Mouse (Mus musculus) kidney, postnatal 25 days (tissue): ENCODE results near the gene Amer3.
"Not testable (repeated sequence)": the region's sequence is repeated elsewhere in the genome, so short reads cannot be mapped to it uniquely, and the experiment has no call there.

ENCODE experiments used
- DNase-seq, 2 experiments: peaks; one replicate each; pipeline ENCODE4 v3.0.0; 2021; ENCODE audit warnings: mixed read lengths in 2 of 2

Gene Amer3

GRCm38 (mm10) chr1:34578851-34579781, at the start of gene Amer3:
Gene Amer3 (plus strand): TSS chr1:34579657.
- peak; percentile 63 to 78 for DNase-seq

- DNase-seq, result not testable (repeated sequence)
Measured at GRCm38 (mm10) chr1:34534574-34534973, 44.9 kb upstream of the Amer3 start.

GRCm38 (mm10) chr1:34535043-34535698, 44.3 kb upstream of the Amer3 start, which contains the start of gene Cfc1:
Gene Cfc1 (plus strand): TSS chr1:34535648.
- DNase-seq, result not testable (repeated sequence)

GRCm38 (mm10) chr1:34536291-34536766, 43.1 kb upstream of the Amer3 start:
- DNase-seq, result no peak

GRCm38 (mm10) chr1:34536767-34537485, 42.5 kb upstream of the Amer3 start:
- peak in 1 of 2 experiments; percentile 14 for DNase-seq

GRCm38 (mm10) chr1:34547074-34547473, 32.4 kb upstream of the Amer3 start:
- no peak for DNase-seq

- DNase-seq, result no peak
Measured at GRCm38 (mm10) chr1:34553690-34554089, 25.8 kb upstream of the Amer3 start.

- DNase-seq, result no peak
Measured at GRCm38 (mm10) chr1:34554275-34554674, 25.2 kb upstream of the Amer3 start.

GRCm38 (mm10) chr1:34560843-34561242, 18.6 kb upstream of the Amer3 start, which contains the start of gene Prss40:
Gene Prss40 (minus strand): TSS chr1:34560943.
- DNase-seq, result no peak

GRCm38 (mm10) chr1:34564383-34565045, 14.9 kb upstream of the Amer3 start:
- no peak for DNase-seq

- no peak for DNase-seq
Measured at GRCm38 (mm10) chr1:34568120-34568519, 11.3 kb upstream of the Amer3 start.

GRCm38 (mm10) chr1:34569876-34570275, 9.6 kb upstream of the Amer3 start:
- DNase-seq, result no peak

- DNase-seq, result no peak
Measured at GRCm38 (mm10) chr1:34571431-34571830, 8.0 kb upstream of the Amer3 start.

- no peak for DNase-seq
Measured at GRCm38 (mm10) chr1:34573221-34573620, 6.2 kb upstream of the Amer3 start.

GRCm38 (mm10) chr1:34579782-34580356, 412 bp downstream of the Amer3 start:
- DNase-seq, result no peak

- no peak for DNase-seq
Measured at GRCm38 (mm10) chr1:34582218-34582617, 2.8 kb downstream of the Amer3 start.

- no peak for DNase-seq
Measured at GRCm38 (mm10) chr1:34583821-34584263, 4.4 kb downstream of the Amer3 start.

- no peak for DNase-seq
Measured at GRCm38 (mm10) chr1:34584736-34585135, 5.3 kb downstream of the Amer3 start.

GRCm38 (mm10) chr1:34587298-34588096, 8.0 kb downstream of the Amer3 start:
- no peak for DNase-seq

- no peak for DNase-seq
Measured at GRCm38 (mm10) chr1:34600000-34600399, 20.5 kb downstream of the Amer3 start.
